Mouse (Mus musculus) G1E (cell line): ENCODE measurements around the gene C1qtnf1.

ENCODE experiments used
- CTCF ChIP-seq: IDR thresholded peaks from 2 replicates; pipeline ENCODE4 v1.5.1; 2012; ENCODE audit warnings: low read depth, low read length, inconsistent platforms, mixed read lengths
- POLR2AphosphoS5 ChIP-seq: IDR thresholded peaks from 2 replicates; pipeline ENCODE4 v1.6.1; 2012; ENCODE audit warnings: low read depth, low read length, inconsistent platforms; ENCODE audit not compliant: insufficient replicate concordance
- TAL1 ChIP-seq: conservative IDR thresholded peaks from 2 replicates; pipeline ENCODE4 v1.6.1; 2012; ENCODE audit warnings: low read depth, low read length, inconsistent platforms, mixed read lengths

- TF ChIP-seq CTCF (no peak), POLR2AphosphoS5 (no peak), TAL1 (no peak)
Observed at GRCm38 (mm10) chr11:118495065-118495464, 67.1 kb downstream of the C1qtnf1 start.
